Mouse (Mus musculus) forebrain, embryonic 16.5 days (tissue): ENCODE data around the gene Usb1. TPM values are rescaled to one million over a fixed set of nuclear protein-coding genes. Genes with fewer than 3 reads are reported as not detected.
"Not testable (repeated sequence)": the region's sequence is repeated elsewhere in the genome, so short reads cannot be mapped to it uniquely, and the experiment has no call there.

Experiments used
- ATAC-seq: fragments of 200-750 bp; cut with Nextera tagmentation; 2 replicates; pipeline ENCODE4 v1.8.0; 2017; ENCODE audit warnings: mild to moderate bottlenecking, moderate library complexity
- H3K27ac ChIP-seq: fragments of 300-500 bp; sonication (generic); 2 replicates; pipeline ENCODE4 v1.5.1; 2014; ENCODE audit warnings: low read length, control low read depth
- H3K27me3 ChIP-seq: fragments of 300-500 bp; sonication (generic); replicated peaks from 2 replicates; pipeline ENCODE4 v1.6.1; 2014; ENCODE audit warnings: low read length; ENCODE audit not compliant: control insufficient read depth, insufficient read depth
- H3K36me3 ChIP-seq: fragments of 300-500 bp; sonication (generic); 2 replicates; pipeline ENCODE4 v1.6.1; 2014; ENCODE audit not compliant: control insufficient read depth, insufficient read depth
- H3K4me1 ChIP-seq: fragments of 300-500 bp; sonication (generic); replicated peaks from 2 replicates; pipeline ENCODE4 v1.6.1; 2014; ENCODE audit warnings: low read length; ENCODE audit not compliant: control insufficient read depth, insufficient read depth
- H3K4me2 ChIP-seq: fragments of 300-500 bp; sonication (generic); 2 replicates; pipeline ENCODE4 v1.6.1; 2014; ENCODE audit warnings: mild to moderate bottlenecking, low read length, control low read depth
- H3K4me3 ChIP-seq: fragments of 300-500 bp; sonication (generic); replicated peaks from 2 replicates; pipeline ENCODE4 v1.5.1; 2014; ENCODE audit warnings: mild to moderate bottlenecking, low read length, control low read depth
- H3K9ac ChIP-seq: fragments of 300-500 bp; sonication (generic); replicated peaks from 2 replicates; pipeline ENCODE4 v1.6.1; 2014; ENCODE audit warnings: low read depth, low read length, control low read depth
- H3K9me3 ChIP-seq: fragments of 300-500 bp; sonication (generic); 2 replicates; pipeline ENCODE4 v1.6.1; 2016; ENCODE audit warnings: low read length; ENCODE audit not compliant: control insufficient read depth
- WGBS: fragments of 180-500 bp; shearing (Covaris S2); extraction: QIAGEN DNeasy Blood & Tissue Kit; methylation state at CpG from one replicate; pipeline ENCODE4 v1.1.7; 2014; 5-methylcytosine and 5-hydroxymethylcytosine counted together
- polyA plus RNA-seq: library from polyadenylated mRNA; unstranded; fragments of >200 nt; fragmentation: Nextera tagmentation; extraction: Ambion mirVana; gene quantifications from 2 replicates; pipeline ENCODE4 v1.2.1, GENCODE M21; 2015

Gene Usb1
- polyA plus RNA-seq, 1 experiment from 2014 or later, result 46.6 TPM

DNA sequence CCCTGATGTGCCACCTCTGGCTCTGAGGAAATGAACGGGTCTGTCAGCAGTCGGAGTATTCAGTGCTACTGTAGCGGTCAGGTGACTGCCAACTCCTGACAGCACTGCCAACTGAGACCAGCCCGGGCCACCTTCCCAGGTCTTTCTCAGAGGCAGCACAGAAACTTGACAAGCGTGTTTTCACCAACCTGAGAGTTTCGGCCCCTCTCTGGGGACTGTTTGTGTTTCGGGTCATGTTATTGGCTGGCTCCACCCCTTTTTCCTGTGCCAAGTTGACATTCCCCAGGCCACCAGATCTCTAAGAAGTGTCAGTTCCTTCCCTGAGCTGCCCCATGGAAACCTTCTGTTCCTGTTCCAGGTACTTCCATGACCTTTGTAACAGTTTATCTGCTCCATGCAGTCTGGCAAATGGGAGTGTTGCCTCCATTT lies 45.8 kb downstream of the Usb1 start:
- Histone ChIP-seq H3K9me3 (no peaks in the 10 kb centered on the region), H3K4me3 (no peak overlapping the region), H3K36me3 (no peaks in the 10 kb centered on the region), H3K27me3 (no peaks in the 10 kb centered on the region), H3K4me1 (no peaks in the 10 kb centered on the region; the same call in 1 of the 2 replicates), H3K9ac (no peak overlapping the region), H3K27ac (no peak overlapping the region), H3K4me2 (no peak overlapping the region)
- WGBS, result 53% methylated on average over 7 of the region's 7 CpGs
- no peak for ATAC-seq

- not testable (repeated sequence) for H3K4me3 ChIP-seq, H3K27ac ChIP-seq, H3K9me3 ChIP-seq, H3K4me2 ChIP-seq, H3K9ac ChIP-seq, H3K27me3 ChIP-seq, ATAC-seq, H3K4me1 ChIP-seq, H3K36me3 ChIP-seq
- 96% methylated on average over 11 of the region's 11 CpGs for WGBS
Measured at GRCm38 (mm10) chr8:95378928-95379327, 46.8 kb downstream of the Usb1 start.

DNA sequence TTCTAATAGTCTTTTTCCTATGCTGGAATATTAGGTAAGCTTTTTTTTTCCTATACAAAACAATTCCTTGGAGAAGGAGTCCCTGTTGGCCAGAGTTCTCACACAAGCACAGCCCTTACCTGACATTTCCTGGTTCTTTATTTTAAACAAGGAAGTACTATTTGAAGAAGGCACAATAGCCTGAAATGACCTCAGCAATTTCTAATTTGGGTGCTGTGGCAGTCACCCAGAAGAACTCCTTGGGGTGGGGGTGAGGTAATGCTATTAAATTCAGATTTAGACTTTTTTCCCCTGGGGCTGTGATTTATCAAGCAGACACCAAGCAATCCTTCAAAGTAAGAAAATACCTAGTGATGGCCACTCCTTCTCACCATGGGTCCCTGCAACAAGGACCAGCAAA lies 48.9 kb downstream of the Usb1 start:
- Histone ChIP-seq H3K9me3 (peaks cover 3% of the 10 kb centered on the region; the same call in 1 of the 2 replicates), H3K4me1 (no peaks in the 10 kb centered on the region; the same call in 1 of the 2 replicates), H3K36me3 (no peaks in the 10 kb centered on the region), H3K9ac (no peak overlapping the region), H3K4me3 (no peak overlapping the region), H3K27me3 (no peaks in the 10 kb centered on the region), H3K4me2 (no peak overlapping the region), H3K27ac (no peak overlapping the region)
- ATAC-seq, result no peak

DNA sequence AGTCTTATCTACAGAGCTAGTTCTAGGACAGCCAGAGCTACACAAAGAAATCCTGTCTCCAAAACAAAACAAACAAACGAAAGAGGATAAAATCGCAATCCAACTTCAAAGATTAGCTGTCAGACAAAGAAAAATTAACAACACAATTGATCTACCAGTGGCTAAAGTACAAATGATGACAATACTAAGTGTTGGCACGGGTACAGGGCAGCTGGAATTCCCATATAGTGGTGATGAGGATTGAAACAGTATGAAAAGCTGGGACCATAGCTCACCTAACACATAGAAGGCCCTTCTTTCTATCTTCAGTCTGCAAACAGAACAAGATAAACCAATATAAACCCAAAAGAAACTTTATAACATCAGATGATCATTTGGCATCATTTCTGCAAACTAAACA lies 49.5 kb downstream of the Usb1 start:
- Histone ChIP-seq H3K9ac (no peak overlapping the region), H3K27ac (no peak overlapping the region), H3K4me3 (no peak overlapping the region), H3K36me3 (no peaks in the 10 kb centered on the region), H3K4me1 (no peaks in the 10 kb centered on the region; the same call in 1 of the 2 replicates), H3K27me3 (no peaks in the 10 kb centered on the region), H3K4me2 (no peak overlapping the region), H3K9me3 (peaks cover 3% of the 10 kb centered on the region; the same call in 1 of the 2 replicates)
- ATAC-seq, result no peak
- WGBS, result 86% methylated on average over 3 of the region's 3 CpGs

DNA sequence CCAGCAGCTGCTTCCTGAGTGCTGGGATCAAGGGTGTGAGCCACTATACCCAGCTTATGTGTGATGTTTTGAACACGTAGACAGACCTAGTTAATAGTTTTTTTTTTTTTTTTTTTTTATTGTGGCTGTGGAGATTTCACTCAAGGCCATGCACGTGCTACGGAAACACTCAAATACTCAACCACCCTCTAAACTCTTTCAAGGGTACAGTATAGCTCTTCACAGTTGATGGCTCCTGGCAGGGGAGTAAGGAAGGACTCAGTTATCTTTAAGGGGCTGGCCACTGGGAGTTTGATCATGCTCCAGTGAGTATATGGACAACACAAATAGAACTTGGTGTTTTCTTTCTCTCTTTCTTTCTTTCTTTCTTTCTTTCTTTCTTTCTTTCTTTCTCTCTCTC lies 52.4 kb downstream of the Usb1 start:
- no peak overlapping the region for H3K27ac ChIP-seq
- no peak for ATAC-seq
- no peaks in the 10 kb centered on the region for H3K27me3 ChIP-seq
- H3K9me3 ChIP-seq, result peaks cover 3% of the 10 kb centered on the region; the same call in 1 of the 2 replicates
- no peaks in the 10 kb centered on the region for H3K4me1 ChIP-seq
- no peak overlapping the region for H3K4me3 ChIP-seq
- H3K36me3 ChIP-seq, result no peaks in the 10 kb centered on the region
- no peak overlapping the region for H3K4me2 ChIP-seq
- H3K9ac ChIP-seq, result no peak overlapping the region
- 90% methylated on average over 3 of the region's 3 CpGs for WGBS

DNA sequence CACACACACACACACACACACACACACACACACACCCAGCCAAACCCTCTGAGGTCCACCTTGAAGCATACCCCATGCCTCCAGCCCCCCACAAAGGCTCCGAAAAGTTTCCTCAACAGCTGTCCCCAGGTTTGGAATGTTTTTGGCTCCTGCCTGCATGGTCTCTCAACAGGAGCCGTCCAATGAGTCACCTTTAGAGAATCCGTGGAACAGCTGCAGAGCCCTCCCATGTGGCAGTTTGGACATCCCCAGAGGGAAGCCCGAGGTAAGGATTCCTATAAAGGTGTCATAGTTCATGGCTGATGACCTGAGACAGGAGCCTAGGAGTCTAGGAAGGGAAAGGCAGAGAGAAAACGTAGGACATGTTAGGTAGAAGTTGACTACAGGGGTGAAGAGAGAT lies 54.0 kb downstream of the Usb1 start:
- no peaks in the 10 kb centered on the region for H3K36me3 ChIP-seq
- no peaks in the 10 kb centered on the region for H3K4me1 ChIP-seq
- H3K9me3 ChIP-seq, result peaks cover 3% of the 10 kb centered on the region; the same call in 1 of the 2 replicates
- no peak for ATAC-seq
- H3K9ac ChIP-seq, result no peak overlapping the region
- 85% methylated on average over 5 of the region's 5 CpGs for WGBS
- H3K4me3 ChIP-seq, result no peak overlapping the region
- H3K27me3 ChIP-seq, result no peaks in the 10 kb centered on the region
- no peak overlapping the region for H3K27ac ChIP-seq
- no peak overlapping the region for H3K4me2 ChIP-seq

DNA sequence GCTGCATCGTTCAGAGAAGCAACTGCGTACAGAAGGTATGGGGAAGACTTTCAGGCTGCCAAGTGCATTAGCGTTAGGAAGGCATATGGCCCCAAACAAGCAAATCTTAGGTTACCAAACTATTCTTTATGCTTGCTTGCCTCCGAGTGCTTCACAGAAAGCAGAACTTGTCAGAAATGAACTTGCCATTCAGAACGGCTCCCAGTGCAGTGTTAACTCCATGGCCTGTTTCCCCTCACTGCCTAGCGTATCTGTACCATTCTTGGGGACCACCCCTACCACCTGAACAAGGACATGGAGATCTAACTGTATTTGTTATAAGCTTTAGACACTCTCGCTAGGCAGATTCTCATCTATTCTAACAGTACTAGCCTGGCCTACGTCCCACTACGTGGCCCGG lies 55.1 kb downstream of the Usb1 start:
- no peaks in the 10 kb centered on the region for H3K36me3 ChIP-seq
- no peak overlapping the region for H3K4me3 ChIP-seq
- no peaks in the 10 kb centered on the region for H3K27me3 ChIP-seq
- no peak overlapping the region for H3K4me2 ChIP-seq
- 90% methylated on average over 10 of the region's 10 CpGs for WGBS
- ATAC-seq, result no peak
- H3K9me3 ChIP-seq, result peaks cover 3% of the 10 kb centered on the region; the same call in 1 of the 2 replicates
- no peak overlapping the region for H3K27ac ChIP-seq
- H3K9ac ChIP-seq, result no peak overlapping the region
- no peaks in the 10 kb centered on the region for H3K4me1 ChIP-seq

GRCm38 (mm10) chr8:95387936-95388335 lies 55.9 kb downstream of the Usb1 start:
- no peaks in the 10 kb centered on the region for H3K36me3 ChIP-seq
- H3K27ac ChIP-seq, result no peak overlapping the region
- WGBS, result 64% methylated on average over 7 of the region's 7 CpGs
- no peak overlapping the region for H3K9ac ChIP-seq
- no peak overlapping the region for H3K4me3 ChIP-seq
- H3K4me1 ChIP-seq, result no peaks in the 10 kb centered on the region
- H3K4me2 ChIP-seq, result no peak overlapping the region
- no peak for ATAC-seq
- H3K9me3 ChIP-seq, result peaks cover 3% of the 10 kb centered on the region; the same call in 1 of the 2 replicates
- no peaks in the 10 kb centered on the region for H3K27me3 ChIP-seq

GRCm38 (mm10) chr8:95390312-95390711 lies 58.2 kb downstream of the Usb1 start:
- H3K4me2 ChIP-seq, result no peak overlapping the region
- WGBS, result 75% methylated on average over 4 of the region's 4 CpGs
- H3K4me3 ChIP-seq, result no peak overlapping the region
- H3K9me3 ChIP-seq, result no peaks in the 10 kb centered on the region
- no peaks in the 10 kb centered on the region for H3K36me3 ChIP-seq
- no peaks in the 10 kb centered on the region for H3K27me3 ChIP-seq
- no peak overlapping the region for H3K27ac ChIP-seq
- H3K4me1 ChIP-seq, result no peaks in the 10 kb centered on the region
- no peak for ATAC-seq
- no peak overlapping the region for H3K9ac ChIP-seq

GRCm38 (mm10) chr8:95391101-95391500 lies 59.0 kb downstream of the Usb1 start:
- 81% methylated on average over 7 of the region's 7 CpGs for WGBS
- no peaks in the 10 kb centered on the region for H3K27me3 ChIP-seq
- no peaks in the 10 kb centered on the region for H3K4me1 ChIP-seq
- no peaks in the 10 kb centered on the region for H3K36me3 ChIP-seq
- no peaks in the 10 kb centered on the region for H3K9me3 ChIP-seq
- no peak overlapping the region for H3K9ac ChIP-seq
- no peak overlapping the region for H3K4me2 ChIP-seq
- no peak overlapping the region for H3K27ac ChIP-seq
- ATAC-seq, result no peak
- H3K4me3 ChIP-seq, result no peak overlapping the region
